Mouse (Mus musculus) hindbrain, postnatal 0 days (tissue): Measurements from ENCODE around the gene Syn1. TPM values are rescaled to one million over a fixed set of nuclear protein-coding genes. Genes with fewer than 3 reads are reported as not detected.

Experiments used
- ATAC-seq: fragments of 200-750 bp; cut with Nextera tagmentation; 2 replicates; pipeline ENCODE4 v1.8.0; 2017; ENCODE audit warnings: mild to moderate bottlenecking, moderate TSS enrichment, moderate library complexity
- DNase-seq: peaks from one replicate; pipeline ENCODE4 v3.0.0-alpha.2; 2015; ENCODE audit warnings: low spot score
- H3K27ac ChIP-seq: fragments of 300-500 bp; sonication (generic); 2 replicates; pipeline ENCODE4 v1.5.1; 2014; ENCODE audit warnings: mild to moderate bottlenecking
- H3K27me3 ChIP-seq: fragments of 300-500 bp; sonication (generic); 2 replicates; pipeline ENCODE4 v1.6.1; 2014; ENCODE audit warnings: low read length, mixed read lengths; ENCODE audit not compliant: insufficient read depth
- H3K36me3 ChIP-seq: fragments of 300-500 bp; sonication (generic); 2 replicates; pipeline ENCODE4 v1.6.1; 2014; ENCODE audit warnings: low read length, mixed read lengths; ENCODE audit not compliant: insufficient read depth
- H3K4me1 ChIP-seq: fragments of 300-500 bp; sonication (generic); 2 replicates; pipeline ENCODE4 v1.6.1; 2014; ENCODE audit warnings: antibody characterized with exemption, low read length, mixed read lengths; ENCODE audit not compliant: insufficient read depth
- H3K4me2 ChIP-seq: fragments of 300-500 bp; sonication (generic); 2 replicates; pipeline ENCODE4 v1.6.1; 2014; ENCODE audit warnings: low read depth, mild to moderate bottlenecking, low read length, moderate library complexity, mixed read lengths
- H3K4me3 ChIP-seq: fragments of 300-500 bp; sonication (generic); 2 replicates; pipeline ENCODE4 v1.5.1; 2014; ENCODE audit warnings: low read length
- H3K9ac ChIP-seq: fragments of 300-500 bp; sonication (generic); replicated peaks from 2 replicates; pipeline ENCODE4 v1.6.1; 2014; ENCODE audit warnings: mild to moderate bottlenecking, low read length, moderate library complexity, mixed read lengths
- H3K9me3 ChIP-seq: fragments of 300-500 bp; sonication (generic); 2 replicates; pipeline ENCODE4 v1.6.1; 2016; ENCODE audit warnings: low read length, mixed read lengths
- CTCF ChIP-seq: IDR thresholded peaks from 2 replicates; pipeline ENCODE4 v1.5.1; 2016; ENCODE audit warnings: antibody characterized with exemption, control low read depth, low read depth
- WGBS: fragments of 180-500 bp; shearing (Covaris S2); extraction: QIAGEN DNeasy Blood & Tissue Kit; methylation state at CpG from one replicate; pipeline ENCODE4 v1.1.7; 2014; 5-methylcytosine and 5-hydroxymethylcytosine counted together
- polyA plus RNA-seq: library from polyadenylated mRNA; unstranded; fragments of >200 nt; fragmentation: Nextera tagmentation; extraction: Ambion mirVana; gene quantifications from 2 replicates; pipeline ENCODE4 v1.2.1, GENCODE M21; 2015
- total RNA-seq: library from RNA; depleted of rRNA; stranded (reverse); fragments of >200 nt; gene quantifications from 2 replicates; pipeline ENCODE4 v1.2.3, GENCODE M21; 2014

Syn1 gene
- total and polyA plus RNA-seq, 2 experiments from 2014 or later: 65.4 to 88.8 TPM

- no peak overlapping the region for H3K4me3 ChIP-seq
- no peak for TF ChIP-seq CTCF
- DNase-seq: no peak
- H3K27ac ChIP-seq: no peak overlapping the region
- H3K9ac ChIP-seq: no peak overlapping the region
- no peaks in the 10 kb centered on the region for H3K4me1 ChIP-seq
- no peaks in the 10 kb centered on the region for H3K27me3 ChIP-seq
- H3K36me3 ChIP-seq: no peaks in the 10 kb centered on the region
- no peaks in the 10 kb centered on the region for H3K9me3 ChIP-seq
- ATAC-seq: no peak
- WGBS: 76% methylated on average over 9 of the region's 9 CpGs
- no peak overlapping the region for H3K4me2 ChIP-seq
Measured at GRCm38 (mm10) chrX:20863161-20864101, 57.4 kb downstream of the Syn1 start.

GRCm38 (mm10) chrX:20862105-20863065 is 58.4 kb downstream of the Syn1 start:
- H3K4me3 ChIP-seq: no peak overlapping the region
- 54% methylated on average over 26 of the region's 29 CpGs for WGBS
- ATAC-seq: 0 out of 2 replicates have a peak, but pooled peaks have one; percentile 10

DNA sequence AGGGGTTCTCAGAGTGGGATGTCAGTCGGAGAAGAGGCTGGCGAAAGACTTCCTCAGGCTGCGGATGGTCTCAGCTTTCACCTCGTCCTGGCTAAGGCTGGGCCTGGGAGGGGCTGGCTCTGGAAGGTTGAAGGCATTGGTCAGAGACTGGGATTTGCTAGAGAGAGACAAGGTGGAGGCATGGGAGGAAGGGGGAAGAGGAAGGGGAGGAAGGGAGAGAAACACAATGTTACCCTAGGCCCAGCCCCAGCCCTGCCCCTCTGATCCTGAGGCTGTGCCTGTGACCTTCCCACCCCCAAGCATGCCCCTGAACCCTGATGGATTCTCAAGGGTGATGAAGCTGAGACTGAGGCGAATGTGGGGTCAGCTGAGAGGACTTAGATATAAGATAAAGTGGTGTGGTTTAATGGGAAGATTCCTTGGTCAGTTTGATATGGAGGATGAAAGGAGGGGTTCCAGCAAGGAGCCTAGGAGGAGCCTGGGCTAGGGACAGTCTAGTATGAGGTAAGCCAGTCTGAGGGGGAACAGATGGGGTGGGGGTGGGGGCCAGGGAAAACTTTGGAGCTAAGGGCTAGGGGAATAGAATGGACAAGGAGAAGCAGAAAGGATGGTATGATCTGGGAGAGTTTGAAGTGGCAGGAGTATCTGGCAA is 59.2 kb downstream of the Syn1 start:
- ATAC-seq (no peak), DNase-seq (no peak)
- no peak overlapping the region for H3K27ac ChIP-seq
- no peak overlapping the region for H3K4me2 ChIP-seq
- 56% methylated on average over 5 of the region's 5 CpGs for WGBS
- no peak overlapping the region for H3K9ac ChIP-seq
- H3K27me3 ChIP-seq: no peaks in the 10 kb centered on the region
- H3K9me3 ChIP-seq: no peaks in the 10 kb centered on the region
- TF ChIP-seq CTCF: no peak
- H3K36me3 ChIP-seq: no peaks in the 10 kb centered on the region
- H3K4me3 ChIP-seq: no peak overlapping the region
- H3K4me1 ChIP-seq: no peaks in the 10 kb centered on the region

More at GRCm38 (mm10) chrX:20862105-20863065, 58.4 kb downstream of the Syn1 start:
- peak overlapping the region; percentile 26; the same call in 1 of the 2 replicates for H3K27ac ChIP-seq
- H3K27me3 ChIP-seq: no peaks in the 10 kb centered on the region
- H3K4me1 ChIP-seq: no peaks in the 10 kb centered on the region
- no peak overlapping the region for H3K9ac ChIP-seq
- no peak for TF ChIP-seq CTCF
- H3K4me2 ChIP-seq: no peak overlapping the region
- no peaks in the 10 kb centered on the region for H3K36me3 ChIP-seq
- H3K9me3 ChIP-seq: no peaks in the 10 kb centered on the region
- no peak for DNase-seq

GRCm38 (mm10) chrX:20853794-20854193 is 67.0 kb downstream of the Syn1 start:
- Histone ChIP-seq H3K4me3 (no peak overlapping the region), H3K9ac (no peak overlapping the region), H3K4me1 (no peaks in the 10 kb centered on the region), H3K9me3 (no peaks in the 10 kb centered on the region), H3K27me3 (no peaks in the 10 kb centered on the region), H3K27ac (no peak overlapping the region), H3K4me2 (no peak overlapping the region), H3K36me3 (no peaks in the 10 kb centered on the region)
- WGBS: 85% methylated on average over 7 of the region's 7 CpGs
- TF ChIP-seq CTCF: no peak
- ATAC-seq (no peak), DNase-seq (no peak)

DNA sequence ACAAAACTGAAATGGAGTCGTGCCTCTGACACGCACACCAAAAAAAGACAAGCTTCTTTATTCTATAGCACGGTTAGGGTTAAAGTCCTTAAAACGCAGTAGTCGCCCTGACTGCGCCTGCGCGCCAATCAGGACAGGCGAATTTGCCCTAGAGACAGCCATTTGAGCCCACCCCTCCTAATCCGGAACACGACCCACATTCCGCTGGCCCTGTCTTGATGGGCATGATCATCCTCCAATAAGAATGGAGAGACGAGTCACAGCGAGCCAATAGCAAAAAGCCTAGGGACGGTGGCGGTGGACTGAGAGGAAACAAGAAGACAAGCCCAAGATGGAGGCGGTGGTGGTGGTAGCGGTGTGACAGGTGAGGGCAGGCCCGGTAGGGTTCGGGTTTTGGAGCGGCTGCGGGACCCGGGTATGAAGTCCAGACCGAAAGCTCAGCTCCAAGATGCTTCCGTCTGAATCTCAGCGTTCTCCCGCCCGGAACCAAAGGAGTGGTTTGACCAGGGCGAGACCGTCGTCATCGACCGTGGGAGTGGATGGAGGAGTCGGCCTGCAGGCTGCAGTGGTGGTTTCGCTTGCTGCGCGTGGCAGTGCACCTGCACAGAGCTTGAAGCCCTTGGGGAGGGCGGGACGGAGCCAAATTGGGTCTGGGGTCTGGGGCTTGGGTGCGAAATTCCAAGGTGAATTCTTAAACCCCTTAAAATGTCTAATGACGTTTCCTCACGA is 72.4 kb downstream of the Syn1 start:
- no peak for TF ChIP-seq CTCF
- ATAC-seq (peak; percentile 98), DNase-seq (peak; percentile 96)
- Histone ChIP-seq H3K4me2 (peak overlapping the region; percentile 66), H3K27ac (peak overlapping the region; percentile 90), H3K4me1 (no peaks in the 10 kb centered on the region), H3K4me3 (peak overlapping the region; percentile 60), H3K36me3 (no peaks in the 10 kb centered on the region), H3K27me3 (no peaks in the 10 kb centered on the region), H3K9me3 (no peaks in the 10 kb centered on the region), H3K9ac (peak overlapping the region; percentile 75)
- 30% methylated on average over 42 of the region's 42 CpGs for WGBS
